Mouse (Mus musculus): ENCODE data around the gene Lrrc57. TPM values are rescaled to one million over a fixed set of nuclear protein-coding genes. Genes with fewer than 3 reads are reported as not detected.
"Not testable (repeated sequence)": the region's sequence is repeated elsewhere in the genome, so short reads cannot be mapped to it uniquely, and the experiment has no call there.

Lrrc57 gene
- polyA plus RNA-seq, 1 experiment from 2014 or later: 26.0 TPM

DNA sequence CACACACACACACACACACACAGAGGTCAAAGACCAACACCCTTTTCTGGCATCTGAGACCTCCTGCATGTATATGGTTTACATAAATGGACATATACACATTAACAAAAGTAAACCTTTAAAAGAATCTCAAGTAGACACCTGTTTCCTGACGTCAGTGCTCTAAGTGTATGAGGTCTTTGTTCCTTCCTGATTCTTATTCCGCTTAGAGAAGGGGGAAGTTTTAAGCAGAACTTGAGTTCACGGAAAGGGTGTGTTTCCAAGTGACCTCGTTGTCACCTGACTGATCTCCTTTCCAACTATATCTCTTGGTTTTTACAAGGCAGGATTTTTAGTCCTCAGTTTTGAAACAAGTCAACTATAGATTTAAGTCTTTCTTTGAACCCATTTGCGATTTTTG is 31.0 kb downstream of the Lrrc57 start:
- ATAC-seq (replicated peaks; ENCODE audit: insufficient number of reproducible peaks, low FRiP score, low TSS enrichment, low read depth) (no peak), DNase-seq (ENCODE audit: low spot score) (no peak)
- Histone ChIP-seq H3K9me3 (replicated peaks; ENCODE audit: control insufficient read depth, low read length) (no peaks in the 10 kb centered on the region), H3K9ac (replicated peaks; ENCODE audit: low read length) (no peak overlapping the region), H3K4me3 (ENCODE audit: low read depth, low read length) (no peak overlapping the region), H3K36me3 (replicated peaks; ENCODE audit: control insufficient read depth, insufficient read depth, low read depth, low read length) (no peaks in the 10 kb centered on the region), H3K27ac (replicated peaks; ENCODE audit: low read depth, low read length) (no peak overlapping the region), H3K27me3 (ENCODE audit: control insufficient read depth, insufficient read depth, low read length) (no peaks in the 10 kb centered on the region), H3K4me2 (ENCODE audit: low read depth, low read length) (no peak overlapping the region), H3K4me1 (ENCODE audit: control insufficient read depth, insufficient read depth, low read length) (no peaks in the 10 kb centered on the region)
- WGBS: 86% methylated on average over 5 of the region's 5 CpGs

DNA sequence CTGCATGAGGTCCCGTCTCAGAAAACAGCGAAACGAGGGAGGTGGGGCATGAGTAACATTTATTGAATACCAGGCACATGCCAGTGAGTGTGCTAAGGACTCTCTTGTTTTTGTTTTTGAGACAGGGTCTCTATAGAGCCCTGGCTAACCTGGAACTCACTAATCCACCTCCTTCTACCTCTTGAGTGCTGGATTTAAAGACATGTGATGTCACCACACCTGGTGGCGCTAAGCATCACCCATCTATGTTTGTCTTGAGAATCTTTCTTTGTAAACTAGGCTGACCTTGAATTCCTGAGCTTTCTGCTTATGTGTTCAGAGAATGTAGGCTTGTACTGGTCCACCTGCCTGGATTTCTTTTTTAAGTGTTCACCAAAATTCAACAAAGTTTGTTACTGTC is 31.5 kb downstream of the Lrrc57 start:
- H3K4me2 ChIP-seq (ENCODE audit: low read depth, low read length): no peak overlapping the region
- no peak overlapping the region for H3K27ac ChIP-seq (replicated peaks; ENCODE audit: low read depth, low read length)
- H3K36me3 ChIP-seq (replicated peaks; ENCODE audit: control insufficient read depth, insufficient read depth, low read depth, low read length): no peaks in the 10 kb centered on the region
- H3K4me1 ChIP-seq (ENCODE audit: control insufficient read depth, insufficient read depth, low read length): no peaks in the 10 kb centered on the region
- no peak for ATAC-seq (replicated peaks; ENCODE audit: insufficient number of reproducible peaks, low FRiP score, low TSS enrichment, low read depth)
- H3K9me3 ChIP-seq (replicated peaks; ENCODE audit: control insufficient read depth, low read length): no peaks in the 10 kb centered on the region
- whole genome bisulfite sequencing: 87% methylated on average over 4 of the region's 4 CpGs
- no peak for DNase-seq (ENCODE audit: low spot score)
- no peaks in the 10 kb centered on the region for H3K27me3 ChIP-seq (ENCODE audit: control insufficient read depth, insufficient read depth, low read length)
- no peak overlapping the region for H3K4me3 ChIP-seq (ENCODE audit: low read depth, low read length)
- no peak overlapping the region for H3K9ac ChIP-seq (replicated peaks; ENCODE audit: low read length)

DNA sequence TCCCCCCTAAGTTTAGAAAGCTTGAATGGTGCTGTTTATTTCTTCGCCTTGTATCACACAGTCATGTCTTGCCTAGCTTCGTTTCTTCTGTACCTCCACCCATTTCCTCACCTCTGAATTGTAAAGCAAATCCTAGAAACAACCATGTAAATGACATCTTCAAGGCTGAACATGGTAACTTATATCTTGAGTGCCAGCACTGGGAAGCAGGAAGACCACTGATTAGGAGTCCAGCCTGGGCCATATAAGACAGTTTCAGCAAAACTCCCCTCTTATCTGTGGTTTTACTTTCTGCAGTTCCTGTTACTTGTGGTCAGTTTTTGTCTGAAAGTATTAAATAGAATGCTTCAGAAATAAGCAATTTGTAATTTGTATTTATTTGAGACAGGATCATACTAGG is 33.3 kb downstream of the Lrrc57 start:
- no peak overlapping the region for H3K9ac ChIP-seq (replicated peaks; ENCODE audit: low read length)
- no peak overlapping the region for H3K27ac ChIP-seq (replicated peaks; ENCODE audit: low read depth, low read length)
- H3K4me1 ChIP-seq (ENCODE audit: control insufficient read depth, insufficient read depth, low read length): no peaks in the 10 kb centered on the region
- ATAC-seq (replicated peaks; ENCODE audit: insufficient number of reproducible peaks, low FRiP score, low TSS enrichment, low read depth) (no peak), DNase-seq (ENCODE audit: low spot score) (no peak)
- no peak overlapping the region for H3K4me3 ChIP-seq (ENCODE audit: low read depth, low read length)
- 94% methylated on average over 2 of the region's 2 CpGs for WGBS
- no peaks in the 10 kb centered on the region for H3K9me3 ChIP-seq (replicated peaks; ENCODE audit: control insufficient read depth, low read length)
- no peaks in the 10 kb centered on the region for H3K27me3 ChIP-seq (ENCODE audit: control insufficient read depth, insufficient read depth, low read length)
- H3K4me2 ChIP-seq (ENCODE audit: low read depth, low read length): no peak overlapping the region
- no peaks in the 10 kb centered on the region for H3K36me3 ChIP-seq (replicated peaks; ENCODE audit: control insufficient read depth, insufficient read depth, low read depth, low read length)

DNA sequence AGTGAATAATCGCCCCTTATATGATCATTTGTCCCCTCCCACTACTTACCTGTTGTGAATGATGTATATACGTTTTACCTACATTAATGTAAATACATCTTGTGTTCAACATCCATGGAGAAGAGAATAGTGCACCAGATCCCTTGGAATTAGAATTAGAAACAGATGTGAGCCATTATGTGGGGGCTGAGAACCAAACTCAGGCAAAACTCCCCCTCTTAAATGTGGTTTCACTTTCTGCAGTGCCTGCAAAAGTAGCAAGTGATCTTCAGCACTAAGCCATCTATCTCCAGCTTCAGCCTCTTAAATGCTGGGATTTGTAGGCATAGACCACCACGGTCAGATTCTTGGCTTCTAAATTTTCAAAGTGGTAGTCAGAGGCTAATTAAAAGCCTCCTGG is 34.2 kb downstream of the Lrrc57 start:
- ATAC-seq (replicated peaks; ENCODE audit: insufficient number of reproducible peaks, low FRiP score, low TSS enrichment, low read depth) (no peak), DNase-seq (ENCODE audit: low spot score) (peak; percentile 70)
- Histone ChIP-seq H3K4me3 (ENCODE audit: low read depth, low read length) (no peak overlapping the region), H3K27me3 (ENCODE audit: control insufficient read depth, insufficient read depth, low read length) (no peaks in the 10 kb centered on the region), H3K4me1 (ENCODE audit: control insufficient read depth, insufficient read depth, low read length) (no peaks in the 10 kb centered on the region), H3K4me2 (ENCODE audit: low read depth, low read length) (no peak overlapping the region), H3K27ac (replicated peaks; ENCODE audit: low read depth, low read length) (no peak overlapping the region), H3K9ac (replicated peaks; ENCODE audit: low read length) (no peak overlapping the region), H3K9me3 (replicated peaks; ENCODE audit: control insufficient read depth, low read length) (no peaks in the 10 kb centered on the region), H3K36me3 (replicated peaks; ENCODE audit: control insufficient read depth, insufficient read depth, low read depth, low read length) (no peaks in the 10 kb centered on the region)
- 66% methylated on average over 3 of the region's 3 CpGs for WGBS

DNA sequence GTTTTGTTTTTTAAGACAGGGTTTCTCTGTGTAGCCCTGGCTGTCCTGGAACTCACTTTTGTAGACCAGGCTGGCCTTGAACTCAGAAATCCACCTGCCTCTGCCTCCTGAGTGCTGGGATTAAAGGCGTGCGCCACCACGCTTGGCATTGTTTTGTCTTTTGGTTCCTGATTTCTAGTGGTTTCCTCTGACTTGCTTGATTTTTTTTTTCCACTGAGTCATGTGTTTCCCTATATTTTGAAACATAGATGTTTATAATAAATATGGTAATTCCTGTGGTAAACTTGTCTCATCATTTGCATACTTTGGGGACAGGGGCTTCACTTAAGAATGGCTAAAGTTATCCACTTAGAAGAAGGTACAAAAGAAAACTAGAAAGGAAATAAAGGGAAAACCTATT is 37.2 kb downstream of the Lrrc57 start:
- not testable (repeated sequence) for ATAC-seq (replicated peaks; ENCODE audit: insufficient number of reproducible peaks, low FRiP score, low TSS enrichment, low read depth); H3K4me2 ChIP-seq (ENCODE audit: low read depth, low read length); H3K4me1 ChIP-seq (ENCODE audit: control insufficient read depth, insufficient read depth, low read length); DNase-seq (ENCODE audit: low spot score); H3K4me3 ChIP-seq (ENCODE audit: low read depth, low read length); H3K27ac ChIP-seq (replicated peaks; ENCODE audit: low read depth, low read length); H3K27me3 ChIP-seq (ENCODE audit: control insufficient read depth, insufficient read depth, low read length); H3K9me3 ChIP-seq (replicated peaks; ENCODE audit: control insufficient read depth, low read length); H3K9ac ChIP-seq (replicated peaks; ENCODE audit: low read length); H3K36me3 ChIP-seq (replicated peaks; ENCODE audit: control insufficient read depth, insufficient read depth, low read depth, low read length)
- WGBS: 94% methylated on average over 3 of the region's 3 CpGs

DNA sequence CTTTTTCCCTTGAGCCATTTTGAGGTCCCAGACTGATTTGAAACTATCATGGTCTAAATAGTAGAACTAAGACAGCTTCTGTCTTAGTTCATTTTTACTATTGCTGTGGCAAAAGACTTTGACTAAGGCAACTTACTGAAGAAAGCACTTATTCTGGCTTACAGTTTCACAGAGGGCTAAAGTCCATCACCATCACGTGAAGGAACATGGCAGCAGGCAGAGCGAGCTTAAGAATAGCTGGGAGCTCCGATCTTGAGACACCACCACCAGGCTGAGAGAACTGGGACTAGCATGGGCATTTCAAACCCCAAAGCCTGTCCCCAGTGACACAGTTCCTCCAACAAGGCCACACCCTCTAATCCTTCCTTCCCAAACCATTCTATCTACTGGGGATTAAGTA is 38.2 kb downstream of the Lrrc57 start:
- DNase-seq (ENCODE audit: low spot score) (no peak), ATAC-seq (replicated peaks; ENCODE audit: insufficient number of reproducible peaks, low FRiP score, low TSS enrichment, low read depth) (no peak)
- H3K36me3 ChIP-seq (replicated peaks; ENCODE audit: control insufficient read depth, insufficient read depth, low read depth, low read length): no peaks in the 10 kb centered on the region
- WGBS: 98% methylated on average over 3 of the region's 3 CpGs
- H3K4me2 ChIP-seq (ENCODE audit: low read depth, low read length): no peak overlapping the region
- H3K27me3 ChIP-seq (ENCODE audit: control insufficient read depth, insufficient read depth, low read length): no peaks in the 10 kb centered on the region
- no peaks in the 10 kb centered on the region for H3K9me3 ChIP-seq (replicated peaks; ENCODE audit: control insufficient read depth, low read length)
- H3K4me1 ChIP-seq (ENCODE audit: control insufficient read depth, insufficient read depth, low read length): no peaks in the 10 kb centered on the region
- H3K4me3 ChIP-seq (ENCODE audit: low read depth, low read length): no peak overlapping the region
- no peak overlapping the region for H3K9ac ChIP-seq (replicated peaks; ENCODE audit: low read length)
- H3K27ac ChIP-seq (replicated peaks; ENCODE audit: low read depth, low read length): no peak overlapping the region

DNA sequence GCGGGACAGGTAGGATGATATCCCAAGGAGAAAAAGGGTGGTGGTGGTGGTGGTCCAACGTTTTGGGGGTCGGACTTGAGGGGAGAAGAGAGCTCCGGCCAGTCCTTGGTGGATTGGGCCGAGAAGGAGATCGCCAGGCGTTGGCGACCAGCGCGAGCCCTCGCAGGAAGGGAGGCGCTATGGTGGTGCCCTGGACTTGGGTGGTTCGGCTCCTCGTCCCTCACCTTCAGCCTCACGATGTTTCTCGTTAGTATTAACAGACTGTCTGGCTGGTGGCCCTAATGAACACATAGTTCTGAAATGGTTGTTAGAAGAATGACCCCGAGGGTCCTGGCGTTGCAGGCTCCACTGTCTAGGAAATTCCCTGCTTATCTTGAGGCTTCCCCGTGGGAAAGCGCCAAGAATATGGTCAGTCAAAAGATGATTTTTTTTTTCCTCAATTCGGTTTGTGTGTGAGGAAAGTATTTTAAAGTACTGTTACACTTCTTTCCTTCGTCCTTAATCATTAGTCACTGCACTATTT is 41.5 kb downstream of the Lrrc57 start:
- H3K9ac ChIP-seq (replicated peaks; ENCODE audit: low read length): peak overlapping the region; percentile 71
- H3K4me2 ChIP-seq (ENCODE audit: low read depth, low read length): peak overlapping the region; percentile 57
- no peaks in the 10 kb centered on the region for H3K36me3 ChIP-seq (replicated peaks; ENCODE audit: control insufficient read depth, insufficient read depth, low read depth, low read length)
- under 1% methylated on average over 22 of the region's 22 CpGs for WGBS
- H3K27me3 ChIP-seq (ENCODE audit: control insufficient read depth, insufficient read depth, low read length): no peaks in the 10 kb centered on the region
- no peak for DNase-seq (ENCODE audit: low spot score)
- no peak overlapping the region for H3K27ac ChIP-seq (replicated peaks; ENCODE audit: low read depth, low read length)
- H3K4me3 ChIP-seq (ENCODE audit: low read depth, low read length): peak overlapping the region; percentile 63
- no peaks in the 10 kb centered on the region for H3K4me1 ChIP-seq (ENCODE audit: control insufficient read depth, insufficient read depth, low read length)
- peak; percentile 37; the same call in 1 of the 2 replicates for ATAC-seq (replicated peaks; ENCODE audit: insufficient number of reproducible peaks, low FRiP score, low TSS enrichment, low read depth)
- H3K9me3 ChIP-seq (replicated peaks; ENCODE audit: control insufficient read depth, low read length): no peaks in the 10 kb centered on the region

DNA sequence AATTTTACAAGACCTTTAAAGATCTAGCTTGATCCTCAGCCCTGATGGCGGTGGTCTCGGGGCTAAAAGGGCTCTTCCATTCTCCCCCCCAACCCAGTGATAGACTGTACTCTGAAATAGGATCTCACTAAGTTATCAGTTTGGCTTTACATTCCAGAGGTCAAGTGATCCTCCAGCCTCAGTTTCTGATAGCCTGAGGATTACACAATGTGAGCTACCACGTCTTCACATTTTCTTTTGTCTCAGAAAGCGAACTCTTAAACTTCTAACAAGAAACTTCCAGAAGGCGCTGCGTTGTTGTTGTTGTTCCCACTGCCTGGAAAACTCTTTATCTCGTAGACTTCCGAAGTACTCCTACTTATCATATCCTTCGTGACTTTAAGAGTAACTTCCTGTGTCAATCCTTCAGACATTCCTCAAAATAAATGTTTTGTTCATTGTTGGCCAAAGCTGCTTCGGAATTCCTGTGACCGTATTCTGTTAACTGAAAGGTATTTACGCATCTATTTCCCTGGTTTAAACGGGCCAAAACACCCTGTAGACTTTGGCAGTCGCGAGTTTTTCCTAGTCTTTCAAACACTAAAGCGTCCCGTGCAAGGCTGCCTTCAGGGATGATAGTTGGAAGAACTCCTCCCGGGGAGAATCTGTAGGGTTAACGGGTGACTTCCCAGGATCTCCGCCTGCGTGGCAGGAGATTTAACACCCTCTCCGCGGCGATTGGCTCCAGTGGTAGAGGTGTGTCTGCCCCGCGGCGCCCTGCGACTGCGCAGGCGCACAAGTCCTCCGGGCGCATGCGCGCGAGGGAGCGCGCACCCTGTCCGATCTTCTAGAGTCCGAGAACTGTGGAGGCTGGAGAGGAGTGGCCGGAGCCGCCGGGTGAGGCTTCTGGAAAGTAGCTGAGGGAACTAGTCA is 42.2 kb downstream of the Lrrc57 start, which contains the start of gene Snap23:
Gene Snap23 (plus strand): TSS at position 786 of the 912 bp plus-strand sequence.
- Histone ChIP-seq H3K4me2 (ENCODE audit: low read depth, low read length) (peak within 1 kb of the TSS; percentile 57), H3K9me3 (replicated peaks; ENCODE audit: control insufficient read depth, low read length) (no peaks in the 10 kb centered on the region), H3K4me3 (ENCODE audit: low read depth, low read length) (peak within 1 kb of the TSS; percentile 63), H3K4me1 (ENCODE audit: control insufficient read depth, insufficient read depth, low read length) (no peaks in the 10 kb centered on the region), H3K27ac (replicated peaks; ENCODE audit: low read depth, low read length) (0 out of 2 replicates have a peak within 1 kb of the TSS, but pooled peaks have one; percentile 14), H3K27me3 (ENCODE audit: control insufficient read depth, insufficient read depth, low read length) (no peaks in the 10 kb centered on the region), H3K36me3 (replicated peaks; ENCODE audit: control insufficient read depth, insufficient read depth, low read depth, low read length) (no peaks in the 10 kb centered on the region), H3K9ac (replicated peaks; ENCODE audit: low read length) (peak within 1 kb of the TSS; percentile 71)
- DNase-seq (ENCODE audit: low spot score) (peak; percentile 97), ATAC-seq (replicated peaks; ENCODE audit: insufficient number of reproducible peaks, low FRiP score, low TSS enrichment, low read depth) (peak; percentile 89)
- under 1% methylated on average over 42 of the region's 42 CpGs for WGBS
